Mouse (Mus musculus) urinary bladder, postnatal 36 days (tissue): ENCODE data around the gene Btbd10.

ENCODE experiments used
- DNase-seq, 2 experiments: peaks; one replicate each; pipeline ENCODE4 v3.0.0; 2022; ENCODE audit warnings: low spot score in 2 of 2, mixed read lengths in 1 of 2

The Btbd10 gene

GRCm38 (mm10) chr7:113295077-113295890, 73.9 kb downstream of the Btbd10 start:
- DNase-seq: no peak

GRCm38 (mm10) chr7:113294598-113294997, 74.6 kb downstream of the Btbd10 start:
- DNase-seq: no peak

DNA sequence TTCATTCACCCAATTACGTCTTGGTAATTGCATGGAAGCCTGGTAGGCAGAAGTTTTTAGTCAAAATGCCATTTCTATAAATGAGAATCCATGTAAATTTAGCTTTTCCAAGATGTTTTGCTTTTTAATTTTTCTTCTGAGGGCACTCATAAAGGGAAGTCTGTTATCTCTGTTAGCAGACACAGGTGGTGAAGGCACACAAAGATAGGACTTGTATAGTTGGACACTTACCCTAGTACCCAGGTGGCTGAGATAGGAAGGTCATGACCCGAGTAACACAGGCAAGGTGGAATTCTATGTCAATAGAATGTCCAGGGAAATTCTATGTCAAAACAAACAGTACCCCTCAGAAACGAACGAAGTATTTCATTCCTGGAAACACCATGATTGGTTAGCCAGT, 77.0 kb downstream of the Btbd10 start:
- DNase-seq: no peak

DNA sequence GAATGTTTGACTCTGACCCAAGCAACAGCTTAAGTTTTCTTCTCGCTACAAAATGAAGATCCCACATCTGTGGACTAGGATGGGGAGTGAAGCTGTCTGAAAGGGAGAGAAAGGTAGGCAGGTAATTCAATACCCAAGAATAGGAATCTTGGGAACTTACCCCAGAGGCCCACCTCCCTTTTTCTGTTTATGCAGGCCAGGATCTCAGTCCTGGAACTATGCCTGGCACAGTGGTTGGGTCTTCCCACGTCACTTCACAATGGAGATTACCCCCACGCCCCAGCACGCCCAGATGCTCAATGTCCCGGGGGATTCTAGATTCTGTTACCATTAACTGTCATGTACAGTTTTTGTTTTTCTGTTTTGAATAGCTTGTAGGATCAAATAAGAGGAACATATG, 77.5 kb downstream of the Btbd10 start:
- no peak for DNase-seq

- no peak for DNase-seq
Measured at GRCm38 (mm10) chr7:113289211-113289610, 80.0 kb downstream of the Btbd10 start.

GRCm38 (mm10) chr7:113285405-113285804, 83.8 kb downstream of the Btbd10 start:
- DNase-seq: no peak

DNA sequence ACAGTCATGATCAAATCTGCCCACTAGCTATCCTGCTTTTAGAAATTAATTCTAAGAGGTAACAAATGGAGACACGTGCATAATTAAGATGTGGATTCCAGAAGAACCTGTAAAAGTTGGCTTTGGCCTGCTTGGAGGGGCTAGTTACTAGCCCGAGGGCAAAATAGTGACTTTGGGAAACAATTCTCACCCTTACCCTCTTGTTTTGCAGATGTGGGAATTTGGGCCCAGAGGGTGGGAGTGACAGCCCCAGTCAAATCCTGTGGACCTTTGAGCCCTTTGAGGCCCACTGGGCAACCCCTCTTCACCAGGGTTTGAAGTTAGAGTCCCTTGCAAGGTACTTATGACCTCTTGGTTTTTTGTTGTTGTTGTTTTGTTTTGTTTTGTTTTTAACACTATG, 89.9 kb downstream of the Btbd10 start:
- no peak for DNase-seq

- DNase-seq: no peak
Measured at GRCm38 (mm10) chr7:113278493-113278892, 90.7 kb downstream of the Btbd10 start.

- DNase-seq: no peak
Measured at GRCm38 (mm10) chr7:113277245-113277644, 91.9 kb downstream of the Btbd10 start.

DNA sequence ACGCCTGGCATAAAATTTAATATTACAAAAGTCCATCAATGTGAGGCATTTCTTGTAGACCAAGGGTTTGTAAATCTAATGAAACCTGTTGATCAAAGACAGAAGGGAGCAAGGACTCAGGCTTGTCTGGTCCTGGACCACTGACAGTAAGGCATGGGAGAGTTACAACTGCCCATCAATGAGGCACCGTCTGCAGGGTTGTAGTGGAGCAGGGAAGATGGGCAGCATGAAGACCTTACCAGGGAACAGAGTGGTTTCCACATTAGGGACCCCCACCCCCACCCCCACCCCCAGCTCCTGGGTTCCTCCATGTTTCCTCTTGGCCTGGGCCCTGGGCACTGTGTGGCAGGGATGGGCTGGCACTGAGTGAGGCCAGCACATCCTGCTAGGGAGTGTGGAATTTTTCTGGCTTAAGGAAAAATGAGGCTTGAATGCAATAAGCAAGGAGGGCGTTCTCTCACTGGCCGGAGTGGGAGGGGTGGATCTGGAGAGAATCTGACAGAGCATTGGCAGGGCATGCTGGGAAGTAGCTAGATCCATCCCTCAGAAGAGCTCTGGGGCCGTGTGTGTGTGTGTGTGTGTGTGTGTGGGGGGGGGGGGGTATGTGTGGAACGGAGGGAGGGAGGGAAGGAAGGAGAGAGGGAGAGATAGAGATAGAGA, 96.7 kb downstream of the Btbd10 start:
- no peak for DNase-seq

DNA sequence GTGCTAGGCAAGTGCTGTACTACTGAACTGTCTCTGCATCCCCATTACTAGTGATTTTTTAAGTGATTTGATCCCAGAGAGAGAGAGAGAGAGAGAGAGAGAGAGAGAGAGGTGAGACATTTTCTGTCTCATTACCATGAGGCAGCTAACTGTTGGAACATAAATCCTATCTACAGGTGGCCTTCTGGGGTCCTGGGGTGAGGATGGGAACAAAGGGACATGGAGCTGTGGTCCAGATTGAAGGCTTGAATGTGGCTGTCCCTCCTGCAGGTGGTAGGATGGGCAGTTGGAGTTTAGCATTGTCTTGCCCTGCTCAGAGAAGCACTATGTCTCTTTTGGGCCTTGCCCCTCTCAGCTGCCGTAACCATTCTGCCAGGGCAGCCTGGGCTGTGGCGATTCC, 98.2 kb downstream of the Btbd10 start:
- no peak for DNase-seq

DNA sequence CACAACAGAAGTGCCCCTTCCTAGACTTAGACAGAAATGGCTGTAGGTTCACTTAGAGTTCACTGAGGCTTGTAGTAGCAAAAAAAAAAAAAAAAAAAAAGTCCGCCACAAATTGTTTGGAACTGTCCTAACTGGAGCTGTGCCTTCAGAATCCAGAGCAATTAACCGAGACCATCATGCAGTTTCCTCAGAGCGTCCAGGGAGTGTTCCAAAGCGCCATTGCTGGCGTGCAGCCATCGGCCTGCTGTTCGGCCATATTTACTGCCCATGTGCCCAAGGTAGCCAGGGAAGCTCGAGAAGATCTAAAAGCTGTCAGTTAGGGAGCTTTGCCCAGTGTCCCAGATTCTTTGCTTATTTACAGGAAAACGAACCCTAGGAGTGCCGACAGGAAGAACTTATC, 98.6 kb downstream of the Btbd10 start:
- no peak for DNase-seq

- no peak for DNase-seq
Measured at GRCm38 (mm10) chr7:113269921-113270320, 99.3 kb downstream of the Btbd10 start.

- no peak for DNase-seq
Measured at GRCm38 (mm10) chr7:113269081-113269480, 100.1 kb downstream of the Btbd10 start.

- DNase-seq: peak; percentile 57 to 70
Measured at GRCm38 (mm10) chr7:113268287-113268686, 100.9 kb downstream of the Btbd10 start.
